Mouse (Mus musculus): ENCODE results near the gene Abhd5.

DNA sequence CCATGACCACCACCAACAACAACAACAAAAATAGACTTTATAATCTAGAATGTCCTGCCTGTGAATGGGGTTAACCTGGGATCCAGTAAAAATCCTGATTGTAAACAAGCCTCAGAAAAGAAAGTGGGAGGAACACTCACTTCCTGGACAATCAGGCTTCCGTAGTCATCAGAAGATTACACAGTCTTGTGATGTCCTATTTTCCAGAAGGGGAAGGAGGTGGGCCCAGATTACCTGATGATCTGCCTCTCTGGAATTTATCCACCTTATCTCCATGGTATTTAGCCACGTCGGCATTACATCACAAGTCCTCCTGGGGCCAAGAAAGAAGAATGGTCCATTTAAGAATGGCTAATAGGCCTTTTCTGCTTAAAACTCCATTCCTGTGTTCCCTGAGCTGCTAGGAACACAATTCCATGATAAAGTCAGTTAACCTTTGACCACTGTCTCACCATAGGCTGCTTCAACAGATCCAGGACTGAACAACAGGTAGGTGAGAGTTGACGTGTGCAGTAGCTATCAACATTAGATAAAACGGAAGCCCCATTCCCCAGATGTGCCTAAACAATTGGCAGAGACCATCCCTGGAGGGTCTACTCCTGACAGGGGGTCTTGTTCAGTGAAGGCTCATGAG, 38.0 kb downstream of the Abhd5 start:
- TF ChIP-seq CTCF (IDR thresholded peaks at IDR 0.05 in 2 of 3, conservative IDR thresholded peaks at IDR 0.05 in 1 of 3; ENCODE audit: control insufficient read depth in 1 of 3, insufficient read depth in 1 of 3, low read depth in 2 of 3, low read length in 3 of 3, poor library complexity in 1 of 3, severe bottlenecking in 1 of 3), result no peak
- no peak for TF ChIP-seq SIN3A (IDR thresholded peaks at IDR 0.05; ENCODE audit: low read length)
- TF ChIP-seq USF1 (IDR thresholded peaks at IDR 0.05; ENCODE audit: low read depth, low read length), result no peak
- no peak for TF ChIP-seq POLR2AphosphoS5 (IDR thresholded peaks at IDR 0.05; ENCODE audit: borderline replicate concordance, low read depth, low read length)
- TF ChIP-seq EP300 (IDR thresholded peaks at IDR 0.05; ENCODE audit: low read depth in 1 of 2, low read length in 2 of 2), result no peak
- TF ChIP-seq MAX (IDR thresholded peaks at IDR 0.05; ENCODE audit: low read length), result no peak
- no peak for TF ChIP-seq GATA1 (IDR thresholded peaks at IDR 0.05; ENCODE audit: low read depth, low read length)
- no peak for TF ChIP-seq POLR2A (IDR thresholded peaks at IDR 0.05; ENCODE audit: control insufficient read depth in 1 of 2, insufficient read depth in 1 of 2, low read depth in 1 of 2, low read length in 2 of 2, poor library complexity in 1 of 2)
- TF ChIP-seq TAL1 (IDR thresholded peaks at IDR 0.05; ENCODE audit: low read length), result no peak
- no peak for TF ChIP-seq CHD1 (IDR thresholded peaks at IDR 0.05; ENCODE audit: low read depth, low read length)
- TF ChIP-seq TBP (IDR thresholded peaks at IDR 0.05; ENCODE audit: low read depth, low read length), result no peak
- no peak for TF ChIP-seq UBTF (IDR thresholded peaks at IDR 0.05; ENCODE audit: borderline replicate concordance, insufficient read depth, low read depth, low read length)
- TF ChIP-seq USF2 (IDR thresholded peaks at IDR 0.05; ENCODE audit: borderline replicate concordance in 1 of 2, insufficient read depth in 1 of 2, low read depth in 1 of 2, low read length in 2 of 2), result no peak

Measured in MEL (cell line).